Mouse (Mus musculus): ENCODE results near the gene Trim28.

DNA sequence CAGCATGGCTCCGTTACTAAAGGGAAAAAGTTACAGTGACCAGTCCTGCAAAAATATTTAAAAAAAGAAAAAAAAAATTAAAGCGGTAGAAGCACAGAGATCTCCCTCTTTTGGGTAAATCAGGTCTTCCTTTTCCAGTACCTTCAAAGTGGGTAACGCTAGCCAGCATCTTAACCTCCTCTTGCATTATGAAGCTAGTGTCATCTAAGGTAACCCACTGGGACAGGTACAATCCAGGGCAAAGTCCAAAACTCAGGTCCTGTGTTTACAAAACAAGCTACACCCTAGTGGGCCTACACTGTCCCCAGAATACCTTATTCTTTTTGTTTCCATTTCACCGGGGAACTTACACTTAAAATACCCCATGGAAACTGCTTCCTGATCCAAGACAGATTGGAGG, 14.8 kb downstream of the Trim28 start:
- TF ChIP-seq CTCF (IDR thresholded peaks at IDR 0.05; ENCODE audit: low read depth), result no peak
- TF ChIP-seq EP300 (IDR thresholded peaks at IDR 0.05; ENCODE audit: low read depth), result no peak
